Mouse (Mus musculus) ES-E14 (cell line): ENCODE results near the gene Lmf2. TPM values are rescaled to one million over a fixed set of nuclear protein-coding genes. Genes with fewer than 3 reads are reported as not detected.

Experiments used
- DNase-seq: peaks from one replicate; pipeline ENCODE4 v3.0.0-alpha.2; 2013; ENCODE audit warnings: low read depth, low spot score
- H3K27ac ChIP-seq: 2 replicates; pipeline ENCODE4 v1.5.1; 2012; ENCODE audit warnings: low read depth, mild to moderate bottlenecking, low read length, moderate library complexity, mixed read lengths; ENCODE audit not compliant: poor library complexity, insufficient read depth, severe bottlenecking
- H3K36me3 ChIP-seq: 2 replicates; pipeline ENCODE4 v1.6.1; 2012; ENCODE audit warnings: mild to moderate bottlenecking, low read length, moderate library complexity, mixed read lengths; ENCODE audit not compliant: control insufficient read depth, poor library complexity, insufficient read depth, severe bottlenecking
- H3K4me1 ChIP-seq, 2 experiments: fragments of 150-350 bp in 1 of 2; sonication (generic) in 1 of 2; 2 replicates each; pipeline ENCODE4 v1.6.1; 2012; ENCODE audit warnings: low read length in 2 of 2, mild to moderate bottlenecking in 1 of 2, mixed read lengths in 1 of 2; ENCODE audit not compliant: control insufficient read depth in 2 of 2, insufficient read depth in 2 of 2, poor library complexity in 1 of 2
- H3K4me3 ChIP-seq, 2 experiments: fragments of 150-350 bp in 1 of 2; sonication (generic) in 1 of 2; 2 replicates each; pipeline ENCODE4 v1.5.1; 2012; ENCODE audit warnings: low read length in 2 of 2, low read depth in 1 of 2, mild to moderate bottlenecking in 1 of 2, mixed read lengths in 1 of 2; ENCODE audit not compliant: insufficient read depth in 1 of 2, poor library complexity in 1 of 2, severe bottlenecking in 1 of 2
- H3K9ac ChIP-seq: 2 replicates; pipeline ENCODE4 v1.6.1; 2012; ENCODE audit warnings: low read depth, mild to moderate bottlenecking, low read length, mixed read lengths; ENCODE audit not compliant: poor library complexity, insufficient read depth, severe bottlenecking
- H3K9me3 ChIP-seq: fragments of 150-350 bp; sonication (generic); 2 replicates; pipeline ENCODE4 v1.6.1; 2012; ENCODE audit warnings: low read depth, mild to moderate bottlenecking, low read length; ENCODE audit not compliant: control insufficient read depth, insufficient read depth
- CHD2 ChIP-seq: IDR thresholded peaks from 2 replicates; pipeline ENCODE4 v1.6.1; 2014; ENCODE audit warnings: mild to moderate bottlenecking, low read depth, low read length, inconsistent platforms
- HCFC1 ChIP-seq: IDR thresholded peaks from 2 replicates; pipeline ENCODE4 v1.6.1; 2012; ENCODE audit warnings: low read length, inconsistent platforms, borderline replicate concordance; ENCODE audit not compliant: insufficient read depth
- MAFK ChIP-seq: IDR thresholded peaks from 2 replicates; pipeline ENCODE4 v1.6.1; 2014; ENCODE audit warnings: mild to moderate bottlenecking, low read depth, low read length, inconsistent platforms; ENCODE audit not compliant: insufficient read depth
- ZC3H11A ChIP-seq: IDR thresholded peaks from 2 replicates; pipeline ENCODE4 v1.6.1; 2012; ENCODE audit warnings: low read depth, mild to moderate bottlenecking, inconsistent platforms, low read length, borderline replicate concordance
- ZNF384 ChIP-seq: IDR thresholded peaks from 2 replicates; pipeline ENCODE4 v1.6.1; 2012; ENCODE audit warnings: low read depth, low read length, inconsistent platforms
- in situ Hi-C, 2 experiments: fragments of 600-800 bp; cut with MboI; formaldehyde crosslinking; loops; one replicate each; pipeline ENCODE4 v1.15.1; 2025; ENCODE audit warnings: low sequenced_read_pairs in 2 of 2, inconsistent platforms in 1 of 2; ENCODE audit not compliant: unreplicated experiment in 2 of 2
- total RNA-seq: library from RNA; depleted of rRNA; stranded (reverse); fragments of 300-350 nt; gene quantifications from 2 replicates; pipeline ENCODE4 v1.2.3, GENCODE M21; 2012

Lmf2 gene
- total RNA-seq, 1 experiment: 45.3 TPM

DNA sequence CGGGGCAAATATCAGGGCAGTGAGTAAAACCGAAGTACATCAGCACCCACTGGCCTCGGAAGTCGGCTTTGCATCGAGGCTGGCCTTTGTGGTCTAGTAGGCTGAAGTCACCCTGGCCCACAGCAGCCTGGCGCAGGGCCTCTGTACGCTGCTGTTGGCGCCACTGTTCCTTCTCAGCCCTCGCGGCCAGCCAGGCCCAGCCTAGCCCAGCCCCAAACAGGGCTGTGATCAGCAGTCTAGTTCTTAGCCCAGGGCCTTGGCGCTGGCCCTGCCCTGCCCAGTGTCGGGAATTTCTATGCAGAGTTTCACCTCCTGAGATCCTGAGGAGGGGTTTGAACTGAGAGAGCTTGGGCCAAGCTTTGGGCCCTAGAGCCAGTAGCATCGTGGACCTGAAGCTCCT, 16.6 kb upstream of the Lmf2 start:
- H3K9ac ChIP-seq: peak overlapping the region; percentile 86; the same call in 1 of the 2 replicates
- no peak for TF ChIP-seq HCFC1
- no peak for TF ChIP-seq ZC3H11A
- no peak for TF ChIP-seq ZNF384
- TF ChIP-seq CHD2: no peak
- TF ChIP-seq MAFK: no peak
- in situ Hi-C loops: no loop called here
- H3K4me1 ChIP-seq: peaks cover 2 to 16% of the 10 kb centered on the region in 2 experiments; a peak in 3 of 4 replicates
- peaks cover 55% of the 10 kb centered on the region for H3K36me3 ChIP-seq
- peak overlapping the region in 1 of 2 experiments; percentile 71; a peak in 2 of 4 replicates for H3K4me3 ChIP-seq
- no peaks in the 10 kb centered on the region for H3K9me3 ChIP-seq
- no peak overlapping the region for H3K27ac ChIP-seq
- DNase-seq: no peak

DNA sequence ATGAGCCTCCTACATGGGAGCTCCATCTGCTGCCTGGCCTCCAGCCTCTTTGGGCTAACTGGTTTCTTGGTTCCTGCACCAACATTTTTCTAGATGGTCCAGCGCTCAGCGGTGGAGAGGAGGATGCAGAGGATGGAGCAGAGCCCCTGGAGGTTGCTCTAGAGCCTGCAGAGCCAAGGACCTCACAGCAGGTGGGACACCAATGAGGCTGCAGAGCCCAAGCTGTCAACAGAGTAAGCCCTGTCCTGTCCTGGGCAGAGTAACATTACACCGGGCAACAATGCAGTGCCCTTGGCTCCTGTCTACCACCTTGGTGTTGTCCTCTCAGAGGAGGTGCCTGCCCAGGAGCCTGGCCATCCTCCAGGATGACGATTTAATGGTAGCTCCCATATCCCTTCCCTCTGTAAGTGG, 9.7 kb upstream of the Lmf2 start:
- Histone ChIP-seq H3K36me3 (peaks cover 85% of the 10 kb centered on the region), H3K9ac (no peak overlapping the region), H3K9me3 (no peaks in the 10 kb centered on the region), H3K27ac (no peak overlapping the region), H3K4me1 (no peaks in the 10 kb centered on the region; a peak in 1 of 4 replicates), H3K4me3 (no peak overlapping the region)
- DNase-seq: no peak
- in situ Hi-C loops: no loop called here
- no peak for TF ChIP-seq ZC3H11A
- TF ChIP-seq ZNF384: no peak
- no peak for TF ChIP-seq MAFK
- no peak for TF ChIP-seq CHD2
- TF ChIP-seq HCFC1: no peak

DNA sequence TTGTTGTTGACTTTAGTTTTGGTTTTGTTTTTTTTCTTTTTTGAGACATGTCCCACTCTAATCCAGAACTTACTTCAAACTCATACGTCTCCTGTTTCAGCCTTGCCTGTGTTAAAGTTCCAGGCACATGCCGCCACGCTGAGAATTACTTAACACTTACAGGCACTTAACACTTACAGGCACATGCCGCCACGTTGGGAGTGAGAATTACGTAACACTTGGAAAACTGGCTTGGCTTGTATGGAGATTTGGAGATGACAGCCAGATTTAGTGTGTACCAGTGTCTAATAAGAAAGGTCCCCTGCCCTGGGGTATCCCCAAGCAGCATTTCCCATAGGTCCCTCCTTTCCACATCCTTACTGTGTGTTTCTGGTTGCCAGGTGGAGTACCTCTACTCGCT, 7.6 kb upstream of the Lmf2 start:
- H3K9ac ChIP-seq: no peak overlapping the region
- no peak for TF ChIP-seq MAFK
- TF ChIP-seq HCFC1: no peak
- TF ChIP-seq ZC3H11A: no peak
- TF ChIP-seq CHD2: no peak
- no peak for TF ChIP-seq ZNF384
- DNase-seq: no peak
- no peak overlapping the region for H3K27ac ChIP-seq
- in situ Hi-C loops: no loop called here
- no peak overlapping the region for H3K4me3 ChIP-seq
- no peaks in the 10 kb centered on the region for H3K9me3 ChIP-seq
- H3K36me3 ChIP-seq: peaks cover 75% of the 10 kb centered on the region
- peaks cover 0 to 2% of the 10 kb centered on the region in 2 experiments; a peak in 1 of 4 replicates for H3K4me1 ChIP-seq

DNA sequence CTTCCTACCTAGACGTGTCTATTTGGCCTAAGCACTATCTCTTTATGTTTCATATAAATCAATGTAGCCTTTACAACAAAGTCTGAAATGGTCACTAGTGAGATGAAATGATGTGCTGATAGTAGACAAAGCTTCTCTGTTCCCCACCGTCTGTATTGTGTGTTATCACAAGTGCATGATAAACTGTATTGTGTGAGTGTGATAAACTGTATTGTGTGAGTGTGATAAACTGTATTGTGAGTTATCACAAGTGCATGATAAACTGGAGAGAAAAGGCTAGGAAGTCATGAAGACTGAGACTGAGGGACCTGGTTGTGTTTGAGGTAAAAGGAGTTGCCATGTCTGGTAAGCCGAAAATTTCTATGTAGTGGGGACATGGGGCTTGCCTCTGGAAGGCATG, 3.3 kb upstream of the Lmf2 start:
- in situ Hi-C loops: no loop called here
- H3K9me3 ChIP-seq: no peaks in the 10 kb centered on the region
- H3K36me3 ChIP-seq: peaks cover 47% of the 10 kb centered on the region
- H3K4me3 ChIP-seq: no peak overlapping the region
- no peak overlapping the region for H3K9ac ChIP-seq
- no peak for DNase-seq
- no peak overlapping the region for H3K27ac ChIP-seq
- H3K4me1 ChIP-seq: peaks cover 0 to 12% of the 10 kb centered on the region in 2 experiments; a peak in 2 of 4 replicates
- TF ChIP-seq MAFK (no peak), CHD2 (no peak), ZC3H11A (no peak), HCFC1 (no peak), ZNF384 (no peak)

DNA sequence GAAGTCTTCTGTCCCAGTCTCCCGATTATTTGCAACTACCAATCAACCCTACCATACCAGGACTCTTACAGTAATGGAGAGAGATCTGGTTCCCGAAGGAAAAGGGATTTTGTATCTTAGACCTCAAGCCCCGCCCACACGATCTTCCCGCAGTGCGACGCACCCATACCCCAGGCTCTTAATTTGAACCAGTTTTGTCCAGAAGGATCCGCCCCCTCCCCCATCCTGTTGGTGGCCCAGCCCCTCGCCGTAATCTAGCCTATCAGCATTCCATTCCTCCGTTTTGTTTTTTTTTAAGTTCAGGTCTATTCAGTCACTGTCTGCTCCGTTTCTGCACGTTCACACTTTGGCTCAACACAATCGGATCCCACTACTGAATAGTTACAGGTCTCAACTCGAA, 913 bp upstream of the Lmf2 start:
- TF ChIP-seq CHD2 (peak; percentile 71; the same call in 1 of the 2 replicates), HCFC1 (peak; percentile 69; the same call in 1 of the 2 replicates), MAFK (no peak), ZNF384 (peak; percentile 95), ZC3H11A (no peak)
- Histone ChIP-seq H3K27ac (peak overlapping the region; percentile 91; the same call in 1 of the 2 replicates), H3K4me1 (peaks cover 0 to 27% of the 10 kb centered on the region in 2 experiments; a peak in 2 of 4 replicates), H3K9ac (peak overlapping the region; percentile 98; the same call in 1 of the 2 replicates), H3K9me3 (no peaks in the 10 kb centered on the region), H3K36me3 (peaks cover 48% of the 10 kb centered on the region), H3K4me3 (peak overlapping the region; percentile 90 to 98)
- DNase-seq: peak; percentile 97
- in situ Hi-C loops: no loop called here
